Mouse (Mus musculus): Measurements from ENCODE around the gene Denr. TPM values are rescaled to one million over a fixed set of nuclear protein-coding genes. Genes with fewer than 3 reads are reported as not detected.
A peak's percentile ranks its signal among the peaks of the same experiment; 100 is the strongest.

The Denr gene
- total RNA-seq, 2 experiments from 2014 or later, result 68.1 to 74.0 TPM

- DNase-seq (ENCODE audit: low spot score in 2 of 2), result no peak
Observed at GRCm38 (mm10) chr5:123906146-123906975, 614 bp upstream of the Denr start.

DNA sequence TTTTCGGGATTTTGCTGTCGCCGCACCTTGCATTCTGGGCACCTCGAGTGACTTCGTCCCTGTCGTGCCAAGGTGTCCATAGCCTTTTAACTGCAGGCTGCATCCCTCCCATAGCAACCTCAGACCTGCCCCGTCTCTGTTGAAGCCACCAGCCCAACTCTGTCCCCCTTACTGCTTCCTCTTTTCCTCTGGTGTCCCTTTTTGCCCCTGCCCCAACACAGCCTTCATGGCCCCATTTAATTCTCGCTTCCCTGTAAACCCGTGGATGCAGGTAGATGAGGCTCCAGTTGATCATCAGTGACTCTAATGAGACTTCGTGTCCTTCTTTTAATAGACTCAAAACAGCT lies 629 bp downstream of the Denr start:
- DNase-seq (ENCODE audit: low spot score in 2 of 2), result no peak

GRCm38 (mm10) chr5:123914852-123915251 lies 7.9 kb downstream of the Denr start:
- no peak for DNase-seq (ENCODE audit: low spot score in 2 of 2)

DNA sequence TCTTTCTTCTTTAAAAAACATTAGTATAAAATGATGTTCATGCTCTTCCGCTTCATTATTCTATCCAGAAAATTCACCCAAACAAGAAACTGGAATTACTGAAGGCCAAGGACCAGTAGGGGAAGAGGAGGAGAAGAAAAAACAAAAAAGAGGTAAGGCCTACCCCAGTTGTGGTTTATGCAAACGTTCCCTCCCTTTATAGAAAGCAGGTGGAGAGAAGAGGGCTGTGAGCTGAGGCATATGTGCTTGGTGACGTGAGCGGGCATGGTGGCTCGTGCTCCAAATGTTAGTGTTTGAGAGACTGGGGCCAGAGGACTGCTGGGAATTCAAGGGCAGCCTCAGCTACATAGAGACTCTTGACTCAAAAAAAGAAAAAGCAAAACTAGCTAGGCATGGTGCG lies 15.1 kb downstream of the Denr start:
- no peak for DNase-seq (ENCODE audit: low spot score in 2 of 2)

GRCm38 (mm10) chr5:123927118-123927517 lies 20.1 kb downstream of the Denr start, which contains the start of gene Gm43518:
Gene Gm43518, plus strand, starts transcription at chr5:123927418.
- DNase-seq (ENCODE audit: low spot score in 2 of 2), result no peak

- peak; percentile 91 to 92 for DNase-seq (ENCODE audit: low spot score in 2 of 2)
Observed at GRCm38 (mm10) chr5:123930508-123930989, 23.6 kb downstream of the Denr start, which contains the start of gene Ccdc62. Gene Ccdc62, plus strand, starts transcription at chr5:123930679.

- DNase-seq (ENCODE audit: low spot score in 2 of 2), result no peak
Observed at GRCm38 (mm10) chr5:123931131-123931530, 24.2 kb downstream of the Denr start.

DNA sequence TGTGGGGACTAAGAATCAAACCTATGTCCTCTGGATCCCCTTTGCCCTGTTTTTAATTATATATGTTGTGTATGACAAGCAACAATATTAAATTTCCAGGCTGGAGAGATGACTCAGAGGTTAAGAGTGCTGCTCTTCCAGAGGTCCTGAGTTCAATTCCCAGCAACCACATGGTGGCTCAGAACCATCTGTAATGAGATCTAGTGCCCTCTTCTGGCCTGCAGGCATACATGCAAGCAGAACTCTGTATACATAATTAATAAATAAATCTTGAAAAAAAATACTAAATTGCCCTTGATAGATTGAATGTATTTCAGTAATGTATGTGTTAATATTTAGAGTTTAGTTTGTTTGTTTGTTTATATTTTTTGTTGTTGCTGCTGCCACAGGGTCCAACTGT lies 26.0 kb downstream of the Denr start:
- no peak for DNase-seq (ENCODE audit: low spot score in 2 of 2)

GRCm38 (mm10) chr5:123933556-123933955 lies 26.6 kb downstream of the Denr start:
- DNase-seq (ENCODE audit: low spot score in 2 of 2), result no peak

GRCm38 (mm10) chr5:123933957-123934591 lies 27.1 kb downstream of the Denr start:
- no peak for DNase-seq (ENCODE audit: low spot score in 2 of 2)

DNA sequence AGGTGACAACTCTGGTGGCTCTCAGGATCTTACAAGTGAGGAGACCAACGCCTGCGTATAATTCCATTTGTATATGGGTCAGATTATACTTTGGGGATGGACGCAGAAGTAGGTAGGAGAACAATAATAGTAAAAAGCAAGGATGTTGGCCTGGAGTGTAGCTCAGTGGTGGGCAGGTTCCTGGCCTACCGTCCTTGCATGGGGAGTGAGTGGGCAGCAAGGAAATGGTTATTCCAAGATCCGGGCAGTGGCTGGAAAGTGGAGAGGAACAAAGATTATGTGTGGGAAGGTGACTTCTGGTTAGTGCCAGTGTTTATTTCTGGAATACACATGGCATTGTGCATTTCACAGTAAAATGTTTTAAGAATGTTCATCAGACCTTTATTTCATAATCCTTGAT lies 29.0 kb downstream of the Denr start:
- DNase-seq (ENCODE audit: low spot score in 2 of 2), result no peak

- no peak for DNase-seq (ENCODE audit: low spot score in 2 of 2)
Observed at GRCm38 (mm10) chr5:123938479-123938878, 31.5 kb downstream of the Denr start.

GRCm38 (mm10) chr5:123946546-123946945 lies 39.6 kb downstream of the Denr start:
- no peak for DNase-seq (ENCODE audit: low spot score in 2 of 2)

- no peak for DNase-seq (ENCODE audit: low spot score in 2 of 2)
Observed at GRCm38 (mm10) chr5:123947041-123947761, 40.2 kb downstream of the Denr start.

GRCm38 (mm10) chr5:123952365-123953045 lies 45.5 kb downstream of the Denr start:
- peak; percentile 39 to 63 for DNase-seq (ENCODE audit: low spot score in 2 of 2)

DNA sequence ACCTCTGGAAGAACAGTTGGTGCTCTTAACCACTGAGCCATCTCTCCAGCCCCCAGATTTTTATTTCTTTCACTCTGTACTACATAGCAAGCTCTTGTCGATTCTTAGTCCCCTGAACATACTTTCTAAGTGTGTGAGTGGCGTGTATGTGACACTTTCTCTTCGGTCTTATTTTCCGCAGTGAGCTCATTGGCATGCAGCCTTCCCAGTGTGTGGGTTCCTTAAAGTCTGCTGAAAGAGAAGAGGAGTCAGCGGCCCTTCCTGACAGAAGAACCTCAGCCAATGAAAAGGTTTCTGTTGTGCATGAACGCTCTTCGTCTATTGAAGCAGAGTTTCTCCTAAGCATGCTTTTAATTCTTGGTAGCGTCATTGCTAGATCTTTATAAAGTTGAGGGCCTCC lies 50.2 kb downstream of the Denr start:
- DNase-seq (ENCODE audit: low spot score in 2 of 2), result no peak

GRCm38 (mm10) chr5:123959018-123959417 lies 52.0 kb downstream of the Denr start:
- no peak for DNase-seq (ENCODE audit: low spot score in 2 of 2)

DNA sequence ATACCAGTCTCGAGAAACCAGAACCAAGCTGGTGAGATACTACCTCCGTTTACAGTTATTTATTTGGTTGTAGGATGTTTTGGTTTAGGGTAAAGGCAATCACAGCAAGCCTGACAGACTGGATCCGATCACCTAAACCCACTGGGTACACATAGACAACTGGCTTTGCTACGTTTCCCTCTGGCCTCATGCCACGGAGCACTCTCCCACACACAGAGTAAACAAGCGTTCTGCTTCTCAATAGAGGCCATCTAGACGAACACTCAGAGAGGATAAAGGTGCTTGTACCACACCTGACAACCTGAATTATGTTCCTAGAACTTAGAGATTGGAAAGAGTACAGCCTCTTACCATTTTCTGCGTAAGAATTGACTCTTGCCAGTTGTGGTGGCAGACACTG lies 53.2 kb downstream of the Denr start:
- DNase-seq (ENCODE audit: low spot score in 2 of 2), result no peak

DNA sequence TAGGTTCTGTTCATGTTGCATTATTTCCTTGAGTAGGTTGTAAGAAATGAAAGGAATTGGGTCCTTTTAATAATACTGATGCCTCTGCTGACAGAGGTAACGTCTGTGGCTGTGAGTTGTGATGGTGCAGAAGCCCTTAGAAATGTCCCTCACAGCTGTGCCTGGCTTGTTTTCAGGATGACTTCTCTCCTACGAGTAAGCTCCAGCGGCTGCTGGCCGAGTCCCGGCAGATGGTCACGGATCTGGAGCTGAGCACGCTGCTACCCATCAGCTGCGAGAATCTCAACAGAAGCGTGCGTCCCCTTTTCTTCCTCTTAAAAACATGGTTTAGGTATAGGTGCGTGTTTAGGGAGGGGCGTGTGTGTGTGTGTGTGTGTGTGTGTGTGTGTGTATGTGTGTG lies 54.1 kb downstream of the Denr start:
- DNase-seq (ENCODE audit: low spot score in 2 of 2), result no peak

- DNase-seq (ENCODE audit: low spot score in 2 of 2), result no peak
Observed at GRCm38 (mm10) chr5:123964208-123964607, 57.2 kb downstream of the Denr start.

DNA sequence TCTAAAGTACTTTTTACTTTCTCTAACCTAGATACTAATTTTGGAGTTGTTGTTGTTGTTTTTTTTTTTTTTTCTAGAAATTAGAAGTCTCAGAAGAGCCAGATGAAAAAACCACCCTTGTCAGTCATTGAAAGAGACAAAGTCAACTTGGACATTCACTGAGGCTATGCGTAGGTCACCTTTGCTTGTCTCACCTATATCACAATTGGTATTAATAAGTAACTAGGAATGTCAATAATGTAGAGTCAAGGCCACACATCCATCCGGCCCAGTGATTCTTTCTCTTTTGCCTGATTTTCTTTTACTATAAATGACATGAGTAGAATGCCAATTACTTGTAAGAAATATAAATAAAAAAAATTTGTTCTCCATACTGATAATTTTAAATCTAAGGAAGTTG lies 59.8 kb downstream of the Denr start:
- DNase-seq (ENCODE audit: low spot score in 2 of 2), result no peak

Measured in left cerebral cortex, adult 18-20 months (tissue).